Mouse (Mus musculus): ENCODE results near the gene Ttc17.
"Not testable (repeated sequence)": the region's sequence is repeated elsewhere in the genome, so short reads cannot be mapped to it uniquely, and the experiment has no call there.

Ttc17 gene

DNA sequence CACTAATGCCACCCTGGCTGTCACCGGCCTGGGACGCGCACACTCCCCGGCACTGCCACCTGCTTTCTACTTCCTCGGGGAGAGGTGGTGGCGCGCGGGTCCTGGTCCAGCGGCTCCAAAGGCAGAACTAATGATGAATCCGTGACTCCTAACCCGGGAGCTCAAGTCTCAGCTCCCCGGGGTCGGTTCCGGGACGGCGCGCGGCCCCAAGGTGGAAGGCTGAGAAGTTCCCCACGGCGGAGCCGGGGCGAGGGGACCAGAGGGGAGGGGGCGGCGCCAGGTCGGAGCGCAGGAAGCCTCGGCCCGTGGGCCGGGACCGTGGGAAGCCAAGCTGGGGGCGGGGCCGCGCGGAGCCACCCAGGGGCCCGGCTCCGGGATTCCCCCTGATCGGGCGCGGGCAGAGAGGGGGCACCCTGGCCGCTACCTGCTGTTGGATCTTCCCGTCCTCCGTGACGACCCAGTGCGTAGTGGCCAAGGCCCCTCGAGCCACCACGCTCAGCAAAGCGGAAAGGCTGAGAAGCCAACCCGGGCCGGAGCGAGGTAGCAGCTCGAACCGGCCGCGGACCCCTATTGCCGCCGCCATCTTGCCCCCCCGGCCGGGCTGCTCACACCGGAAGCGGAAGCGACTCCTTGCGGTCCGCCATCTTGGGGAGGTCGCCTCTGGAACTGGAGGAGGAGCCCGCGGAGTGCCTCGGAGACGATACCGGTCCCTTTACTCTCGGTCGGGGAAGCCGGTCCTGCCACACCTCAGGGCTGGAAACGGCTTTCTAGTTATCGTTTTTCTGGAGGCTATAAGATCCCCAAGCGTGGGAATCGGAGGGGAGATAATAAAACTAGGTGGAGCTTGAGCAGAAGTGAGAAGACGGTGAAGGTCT, at the start of gene Ttc17:
Gene Ttc17, minus strand, starts transcription at position 607 of the 875 bp plus-strand sequence.
- peak; percentile 91 for DNase-seq (ENCODE audit: low read depth)

GRCm38 (mm10) chr2:94449643-94450042, 43.2 kb upstream of the Ttc17 start:
- DNase-seq (ENCODE audit: low read depth): no peak

- peak; percentile 35 for DNase-seq (ENCODE audit: low read depth)
These were observed 30.5 kb upstream of the Ttc17 start for GRCm38 (mm10) chr2:94436952-94437351.

- DNase-seq (ENCODE audit: low read depth): no peak
These were observed 29.0 kb upstream of the Ttc17 start for GRCm38 (mm10) chr2:94435481-94435880.

DNA sequence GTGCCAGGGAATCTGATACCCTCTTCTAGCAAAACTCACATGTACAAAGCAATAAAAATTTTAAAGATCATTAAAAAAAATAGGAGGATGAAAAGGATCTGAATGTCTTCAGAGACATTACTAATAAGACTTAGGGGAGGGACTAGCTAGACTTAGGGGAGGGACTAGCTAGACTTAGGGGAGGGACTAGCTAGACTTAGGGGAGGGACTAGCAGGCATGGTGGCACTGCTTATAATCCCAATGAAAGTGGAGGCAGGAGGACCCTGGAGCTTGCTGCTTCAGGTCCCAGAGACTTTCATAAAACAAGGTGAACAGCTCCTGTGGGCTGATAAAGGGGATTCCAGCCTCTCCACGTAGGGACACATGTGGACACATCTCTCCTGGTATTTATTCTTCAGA, 28.3 kb upstream of the Ttc17 start:
- peak; percentile 8 for DNase-seq (ENCODE audit: low read depth)

- no peak for DNase-seq (ENCODE audit: low read depth)
These were observed 25.7 kb upstream of the Ttc17 start for GRCm38 (mm10) chr2:94432214-94432613.

DNA sequence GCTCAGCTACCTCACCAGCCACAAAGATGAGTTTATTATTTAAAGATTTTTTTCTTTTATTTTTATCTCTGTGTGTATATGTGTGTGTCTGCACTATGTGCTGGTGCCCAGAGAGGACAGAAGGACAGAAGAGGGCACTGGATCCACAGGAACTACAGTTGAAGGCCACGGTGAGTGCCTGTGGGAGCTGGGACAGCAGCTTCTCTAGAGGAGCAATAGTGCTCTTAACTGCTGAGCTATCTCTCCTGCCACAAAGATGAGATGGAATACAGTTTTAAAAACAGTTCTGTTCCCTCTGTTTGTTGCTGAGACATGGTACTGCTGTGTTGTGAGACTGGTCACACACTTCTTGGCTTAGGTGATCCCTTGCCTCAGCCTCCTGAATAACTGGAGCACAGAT, 22.0 kb upstream of the Ttc17 start:
- no peak for DNase-seq (ENCODE audit: low read depth)

GRCm38 (mm10) chr2:94407441-94407840, 952 bp upstream of the Ttc17 start:
- DNase-seq (ENCODE audit: low read depth): no peak

- peak; percentile 51 for DNase-seq (ENCODE audit: low read depth)
These were observed 532 bp upstream of the Ttc17 start for GRCm38 (mm10) chr2:94407021-94407420.

- peak; percentile 78 for DNase-seq (ENCODE audit: low read depth)
These were observed 949 bp downstream of the Ttc17 start for GRCm38 (mm10) chr2:94405397-94406082.

DNA sequence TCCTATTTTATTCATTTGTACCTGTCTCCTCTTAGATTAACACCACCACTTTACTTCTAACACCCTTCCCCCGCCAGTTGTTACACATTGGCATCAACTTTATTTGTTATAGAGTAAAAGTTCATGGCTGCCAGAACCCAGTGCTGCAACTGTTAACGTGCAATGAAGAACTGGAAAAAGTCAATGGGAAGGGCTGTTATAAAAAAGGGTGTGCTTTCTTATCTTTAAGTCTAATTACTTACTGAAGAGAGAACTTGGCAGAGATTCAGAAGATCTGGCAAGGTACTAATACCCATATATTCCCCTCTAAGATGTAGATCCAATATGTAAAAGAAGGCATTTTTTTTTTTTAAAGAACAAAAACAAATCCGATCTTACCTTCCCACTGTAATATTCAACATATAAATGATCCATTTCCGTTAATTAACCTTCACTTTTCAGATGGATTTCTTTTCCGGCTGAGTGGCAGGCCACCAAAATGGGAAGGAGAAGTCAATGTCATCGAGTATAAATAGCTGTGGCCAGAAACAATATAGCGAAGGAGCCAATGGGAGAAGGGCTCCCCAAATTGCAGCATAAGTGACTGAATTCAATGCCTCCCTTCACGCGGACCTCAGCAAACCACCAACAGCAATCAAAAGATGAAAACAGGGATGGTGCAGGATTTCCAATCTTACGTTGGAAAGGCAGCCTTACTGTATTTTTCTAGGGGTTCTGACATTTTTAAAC, 1.8 kb downstream of the Ttc17 start:
- no peak for DNase-seq (ENCODE audit: low read depth)

- DNase-seq (ENCODE audit: low read depth): no peak
These were observed 3.9 kb downstream of the Ttc17 start for GRCm38 (mm10) chr2:94402561-94402960.

DNA sequence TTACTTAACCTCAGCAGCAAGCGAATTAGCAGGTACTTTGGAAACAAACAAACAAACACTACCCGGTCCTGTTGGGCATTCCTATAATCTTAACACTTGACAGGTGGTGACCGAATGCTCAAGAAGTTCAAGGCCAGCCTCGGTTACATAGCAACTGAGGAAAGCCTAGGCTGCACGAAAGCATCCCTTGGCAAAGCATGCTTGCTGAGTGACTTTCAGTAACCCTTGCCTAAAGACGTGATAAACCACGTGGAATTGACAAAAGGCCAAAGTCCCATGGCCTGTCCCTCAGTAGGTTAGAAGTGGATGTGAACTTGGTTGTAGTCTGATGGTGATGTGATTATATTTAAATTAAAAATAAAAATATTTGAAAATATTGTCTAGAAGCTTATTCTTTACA, 4.4 kb downstream of the Ttc17 start:
- no peak for DNase-seq (ENCODE audit: low read depth)

DNA sequence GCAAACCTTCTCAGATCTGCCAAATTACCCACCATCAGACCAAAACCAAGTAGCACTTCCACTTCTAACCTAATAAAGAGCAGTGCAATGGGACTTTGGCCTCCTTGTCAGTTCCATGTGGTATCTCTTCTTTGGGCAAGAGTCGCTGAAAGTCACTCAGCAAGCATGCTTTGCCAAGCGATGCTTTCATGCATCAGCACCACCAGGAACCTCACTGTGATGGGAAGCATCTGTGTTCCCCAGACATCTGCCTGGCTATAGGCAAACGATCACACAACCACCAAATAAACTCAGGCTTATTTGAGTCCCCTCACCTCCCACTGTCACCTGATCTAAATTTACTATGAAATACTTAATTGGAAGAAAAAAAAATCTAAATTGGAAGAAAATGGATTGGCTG, 5.5 kb downstream of the Ttc17 start:
- no peak for DNase-seq (ENCODE audit: low read depth)

DNA sequence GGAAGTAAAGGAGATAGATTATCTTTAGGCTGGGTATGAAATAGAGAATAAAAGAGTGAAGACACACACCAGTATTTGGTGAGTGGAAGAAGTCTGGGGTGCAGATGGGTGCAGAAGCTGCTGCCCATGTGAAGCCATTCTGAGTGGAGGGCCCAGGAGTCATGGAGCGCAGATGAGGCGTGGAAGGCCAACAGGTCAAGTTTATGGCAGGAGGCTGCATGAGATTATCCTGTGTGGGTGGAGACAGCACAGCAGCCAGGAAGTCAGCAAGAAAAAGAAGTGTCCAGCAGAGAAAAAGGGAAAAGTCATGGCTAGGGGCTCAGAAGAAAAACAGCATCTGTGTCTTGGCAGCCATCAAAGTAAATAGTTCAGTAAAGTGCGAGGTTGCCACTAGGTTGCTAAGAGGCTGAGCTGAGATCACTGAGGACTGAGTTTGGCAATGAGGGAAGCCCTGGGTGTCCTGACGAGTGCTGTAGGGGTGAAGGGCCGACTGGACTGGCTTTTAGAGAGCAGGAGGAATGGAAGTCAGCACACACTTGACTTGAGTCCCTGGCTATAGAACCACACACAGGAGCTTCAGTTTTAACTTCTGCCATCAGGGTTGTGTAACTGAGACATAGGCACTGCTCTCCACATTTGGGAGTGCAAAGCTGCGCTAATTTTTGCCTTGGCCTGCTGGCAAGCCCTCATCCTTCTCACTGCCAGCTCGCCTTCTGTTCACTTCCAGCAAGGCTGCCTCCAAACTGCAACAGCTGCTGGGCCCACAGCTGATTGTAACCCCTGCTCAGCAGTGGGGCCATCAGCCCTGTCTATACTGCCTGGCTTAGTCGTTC, 8.1 kb downstream of the Ttc17 start:
- DNase-seq (ENCODE audit: low read depth): no peak

DNA sequence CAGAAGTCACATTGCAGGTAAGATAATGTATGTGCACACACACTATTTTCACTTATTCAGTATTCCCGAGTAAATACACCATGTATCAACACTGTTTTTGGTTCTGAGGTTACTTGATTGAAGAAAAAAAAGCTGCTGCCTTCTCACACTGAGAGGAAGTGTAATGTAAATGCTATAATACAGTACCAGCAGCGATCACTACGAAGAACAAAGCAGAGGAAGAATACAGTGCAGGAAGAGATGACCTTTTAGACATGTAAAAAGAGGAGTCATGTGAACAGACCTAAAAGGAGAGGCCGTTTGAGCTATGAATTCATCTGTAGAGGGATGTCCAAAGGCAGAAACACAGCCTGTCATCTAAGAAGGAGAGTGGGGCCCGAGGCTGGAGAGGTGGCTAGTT, 9.0 kb downstream of the Ttc17 start:
- DNase-seq (ENCODE audit: low read depth): peak; percentile 19

DNA sequence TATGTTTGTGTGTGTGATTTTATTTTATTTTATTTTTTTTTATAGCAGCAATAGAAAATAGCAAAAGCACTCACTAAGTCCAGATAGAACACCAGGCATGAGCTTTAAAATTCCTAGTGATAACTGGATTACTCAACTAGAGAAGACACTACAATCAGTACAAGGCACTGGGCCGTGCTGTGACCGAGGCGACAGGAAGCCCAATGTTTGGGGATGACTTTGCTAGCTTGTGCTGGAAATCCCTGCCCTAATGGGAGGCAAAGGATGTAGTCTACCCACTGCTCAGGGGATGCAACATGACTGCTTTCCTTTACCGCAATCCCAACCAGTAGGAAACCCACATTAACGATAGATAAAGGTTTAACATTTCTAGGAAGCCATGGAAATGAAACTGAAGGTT, 10.2 kb downstream of the Ttc17 start:
- DNase-seq (ENCODE audit: low read depth): no peak

- not testable (repeated sequence) for DNase-seq (ENCODE audit: low read depth)
These were observed 15.4 kb downstream of the Ttc17 start for GRCm38 (mm10) chr2:94391127-94391526.

DNA sequence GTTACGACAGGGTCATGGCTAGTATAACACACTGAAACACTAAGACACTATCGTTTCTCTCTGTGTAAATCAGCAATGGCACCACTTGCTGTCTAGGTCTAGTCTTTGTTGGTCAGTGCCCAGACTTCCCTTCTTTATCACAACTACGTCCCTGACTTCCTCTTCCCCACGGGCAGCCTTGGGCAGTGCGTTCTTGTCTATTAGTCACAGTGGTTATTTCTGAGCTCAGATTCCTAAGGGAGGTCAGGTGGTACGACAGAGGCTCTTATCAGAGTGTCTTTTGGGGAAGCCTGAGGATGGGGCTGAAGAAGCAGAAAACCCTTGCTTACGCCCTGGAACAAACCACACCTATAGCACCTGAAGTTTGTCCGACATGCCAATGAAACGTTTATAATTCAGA, 17.5 kb downstream of the Ttc17 start:
- DNase-seq (ENCODE audit: low read depth): no peak

DNA sequence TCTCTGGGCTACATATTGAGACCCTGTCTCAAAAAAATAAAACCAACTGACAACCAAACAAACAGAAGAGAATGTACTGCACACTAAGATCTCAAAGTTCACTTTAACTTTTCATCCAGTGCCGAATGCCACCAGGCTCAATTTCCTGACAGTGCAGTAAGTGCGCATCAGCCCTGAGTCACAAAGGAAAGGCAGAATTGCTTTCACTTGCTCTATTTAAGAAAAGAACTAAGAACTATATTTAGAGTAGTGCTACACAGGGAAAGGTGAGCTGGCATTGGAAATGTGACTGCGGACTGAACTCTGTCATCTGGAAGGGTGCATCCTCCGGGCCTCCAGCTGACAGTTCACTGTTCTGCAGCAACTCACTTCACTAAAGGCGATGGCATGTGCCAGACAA, 18.6 kb downstream of the Ttc17 start:
- no peak for DNase-seq (ENCODE audit: low read depth)

DNA sequence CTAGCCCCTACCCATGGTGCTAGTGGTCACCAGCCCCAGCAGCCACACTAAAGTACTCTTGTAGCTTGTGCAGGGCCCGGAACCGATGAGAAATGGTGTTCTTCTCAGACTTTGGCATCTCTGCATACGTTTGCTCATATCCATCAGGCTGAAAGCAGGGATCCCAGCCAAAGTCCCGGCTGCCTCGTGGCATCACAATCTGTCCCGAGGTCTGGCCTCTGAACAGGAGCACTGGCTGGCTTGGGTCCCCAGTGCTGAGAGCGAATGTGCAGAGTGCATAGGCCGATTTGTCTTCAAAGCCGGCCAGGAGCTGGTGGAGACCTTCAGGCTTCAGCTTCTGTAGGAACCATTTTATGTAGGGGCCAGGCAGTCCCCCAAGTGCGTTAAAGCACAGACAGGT, 22.0 kb downstream of the Ttc17 start:
- DNase-seq (ENCODE audit: low read depth): not testable (repeated sequence)
